Mouse (Mus musculus) E14TG2a.4 (cell line): Measurements from ENCODE around the gene Map2k2.
A peak's percentile ranks its signal among the peaks of the same experiment; 100 is the strongest.

ENCODE experiments used
- CTCF ChIP-seq: conservative IDR thresholded peaks from 2 replicates; pipeline ENCODE4 v1.5.1; 2014; ENCODE audit warnings: low read length
- POU5F1 ChIP-seq: IDR thresholded peaks from 2 replicates; pipeline ENCODE4 v1.6.1; 2014; ENCODE audit warnings: low read length, borderline replicate concordance

DNA sequence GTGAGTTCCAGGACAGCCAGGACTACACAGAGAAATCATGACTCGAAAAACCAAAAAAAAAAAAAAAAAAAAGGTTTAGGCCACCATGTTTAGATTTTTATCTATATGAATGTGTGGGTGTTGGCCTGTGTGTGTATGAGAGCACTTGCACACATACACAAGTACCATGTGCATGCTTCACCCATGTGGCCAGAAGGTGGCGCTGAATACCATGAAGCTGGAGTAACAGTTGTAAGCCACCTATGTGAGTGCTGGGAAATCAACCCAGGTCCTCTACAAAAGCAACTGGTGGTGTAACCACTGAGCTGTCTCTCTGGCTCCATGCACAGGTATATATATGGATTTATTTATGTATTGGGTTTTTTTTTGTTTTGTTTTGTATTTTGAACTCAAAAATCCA, 18.7 kb upstream of the Map2k2 start:
- TF ChIP-seq CTCF = peak; percentile 58
- no peak for TF ChIP-seq POU5F1
